Mouse (Mus musculus) ES-E14 (cell line): ENCODE results near the gene Wbp2. TPM values are rescaled to one million over a fixed set of nuclear protein-coding genes. Genes with fewer than 3 reads are reported as not detected.

Experiments used
- DNase-seq: peaks from one replicate; pipeline ENCODE4 v3.0.0-alpha.2; 2013; ENCODE audit warnings: low read depth, low spot score
- H3K27ac ChIP-seq: 2 replicates; pipeline ENCODE4 v1.5.1; 2012; ENCODE audit warnings: low read depth, mild to moderate bottlenecking, low read length, moderate library complexity, mixed read lengths; ENCODE audit not compliant: poor library complexity, insufficient read depth, severe bottlenecking
- H3K36me3 ChIP-seq: 2 replicates; pipeline ENCODE4 v1.6.1; 2012; ENCODE audit warnings: mild to moderate bottlenecking, low read length, moderate library complexity, mixed read lengths; ENCODE audit not compliant: control insufficient read depth, poor library complexity, insufficient read depth, severe bottlenecking
- H3K4me1 ChIP-seq, 2 experiments: fragments of 150-350 bp in 1 of 2; sonication (generic) in 1 of 2; 2 replicates each; pipeline ENCODE4 v1.6.1; 2012; ENCODE audit warnings: low read length in 2 of 2, mild to moderate bottlenecking in 1 of 2, mixed read lengths in 1 of 2; ENCODE audit not compliant: control insufficient read depth in 2 of 2, insufficient read depth in 2 of 2, poor library complexity in 1 of 2
- H3K4me3 ChIP-seq, 2 experiments: fragments of 150-350 bp in 1 of 2; sonication (generic) in 1 of 2; 2 replicates each; pipeline ENCODE4 v1.5.1; 2012; ENCODE audit warnings: low read length in 2 of 2, low read depth in 1 of 2, mild to moderate bottlenecking in 1 of 2, mixed read lengths in 1 of 2; ENCODE audit not compliant: insufficient read depth in 1 of 2, poor library complexity in 1 of 2, severe bottlenecking in 1 of 2
- H3K9ac ChIP-seq: 2 replicates; pipeline ENCODE4 v1.6.1; 2012; ENCODE audit warnings: low read depth, mild to moderate bottlenecking, low read length, mixed read lengths; ENCODE audit not compliant: poor library complexity, insufficient read depth, severe bottlenecking
- H3K9me3 ChIP-seq: fragments of 150-350 bp; sonication (generic); 2 replicates; pipeline ENCODE4 v1.6.1; 2012; ENCODE audit warnings: low read depth, mild to moderate bottlenecking, low read length; ENCODE audit not compliant: control insufficient read depth, insufficient read depth
- CHD2 ChIP-seq: IDR thresholded peaks from 2 replicates; pipeline ENCODE4 v1.6.1; 2014; ENCODE audit warnings: mild to moderate bottlenecking, low read depth, low read length, inconsistent platforms
- HCFC1 ChIP-seq: IDR thresholded peaks from 2 replicates; pipeline ENCODE4 v1.6.1; 2012; ENCODE audit warnings: low read length, inconsistent platforms, borderline replicate concordance; ENCODE audit not compliant: insufficient read depth
- MAFK ChIP-seq: IDR thresholded peaks from 2 replicates; pipeline ENCODE4 v1.6.1; 2014; ENCODE audit warnings: mild to moderate bottlenecking, low read depth, low read length, inconsistent platforms; ENCODE audit not compliant: insufficient read depth
- ZC3H11A ChIP-seq: IDR thresholded peaks from 2 replicates; pipeline ENCODE4 v1.6.1; 2012; ENCODE audit warnings: low read depth, mild to moderate bottlenecking, inconsistent platforms, low read length, borderline replicate concordance
- ZNF384 ChIP-seq: IDR thresholded peaks from 2 replicates; pipeline ENCODE4 v1.6.1; 2012; ENCODE audit warnings: low read depth, low read length, inconsistent platforms
- in situ Hi-C, 2 experiments: fragments of 600-800 bp; cut with MboI; formaldehyde crosslinking; loops; one replicate each; pipeline ENCODE4 v1.15.1; 2025; ENCODE audit warnings: low sequenced_read_pairs in 2 of 2, inconsistent platforms in 1 of 2; ENCODE audit not compliant: unreplicated experiment in 2 of 2
- total RNA-seq: library from RNA; depleted of rRNA; stranded (reverse); fragments of 300-350 nt; gene quantifications from 2 replicates; pipeline ENCODE4 v1.2.3, GENCODE M21; 2012

The Wbp2 gene
- total RNA-seq, 1 experiment = 20.1 TPM

- H3K27ac ChIP-seq = peak overlapping the region; percentile 31; the same call in 1 of the 2 replicates
- peak overlapping the region; percentile 73 to 77 for H3K4me3 ChIP-seq
- peak; percentile 78 for DNase-seq
- H3K9ac ChIP-seq = peak overlapping the region; percentile 78
- H3K9me3 ChIP-seq = no peaks in the 10 kb centered on the region
- TF ChIP-seq CHD2 (no peak), ZC3H11A (0 out of 2 replicates have a peak, but pooled peaks have one; percentile 2)
- H3K4me1 ChIP-seq = peaks cover 4 to 9% of the 10 kb centered on the region in 2 experiments
- H3K36me3 ChIP-seq = peaks cover 10% of the 10 kb centered on the region
- in situ Hi-C loops = no loop called here
These were observed 667 bp upstream of the Wbp2 start for GRCm38 (mm10) chr11:116087194-116088130.

GRCm38 (mm10) chr11:116084166-116084565 lies 2.6 kb downstream of the Wbp2 start:
- no peak overlapping the region for H3K9ac ChIP-seq
- no peak overlapping the region for H3K4me3 ChIP-seq
- TF ChIP-seq ZNF384 = no peak
- no peak for TF ChIP-seq ZC3H11A
- TF ChIP-seq MAFK = no peak
- no peak for TF ChIP-seq HCFC1
- TF ChIP-seq CHD2 = no peak
- H3K4me1 ChIP-seq = peaks cover 4 to 28% of the 10 kb centered on the region in 2 experiments
- H3K9me3 ChIP-seq = no peaks in the 10 kb centered on the region
- DNase-seq = no peak
- peaks cover 32% of the 10 kb centered on the region for H3K36me3 ChIP-seq
- in situ Hi-C loops = no loop called here
- no peak overlapping the region for H3K27ac ChIP-seq

- Histone ChIP-seq H3K4me1 (peaks cover 8 to 32% of the 10 kb centered on the region in 2 experiments), H3K9ac (no peak overlapping the region), H3K36me3 (peaks cover 35% of the 10 kb centered on the region), H3K9me3 (no peaks in the 10 kb centered on the region), H3K4me3 (no peak overlapping the region), H3K27ac (no peak overlapping the region)
- no peak for DNase-seq
- TF ChIP-seq MAFK (no peak), ZNF384 (no peak), HCFC1 (no peak), CHD2 (no peak), ZC3H11A (no peak)
- in situ Hi-C loops = no loop called here
These were observed 3.6 kb downstream of the Wbp2 start for GRCm38 (mm10) chr11:116083096-116083672.

- no peak overlapping the region for H3K4me3 ChIP-seq
- H3K36me3 ChIP-seq = peaks cover 35% of the 10 kb centered on the region
- in situ Hi-C loops = no loop called here
These were observed 5.7 kb downstream of the Wbp2 start for GRCm38 (mm10) chr11:116081081-116081480.

More at GRCm38 (mm10) chr11:116081081-116081480, 5.7 kb downstream of the Wbp2 start:
- TF ChIP-seq CHD2 (no peak), MAFK (no peak), ZNF384 (no peak), HCFC1 (no peak), ZC3H11A (no peak)
- Histone ChIP-seq H3K9me3 (no peaks in the 10 kb centered on the region), H3K9ac (no peak overlapping the region), H3K27ac (no peak overlapping the region), H3K4me1 (peaks cover 8 to 43% of the 10 kb centered on the region in 2 experiments)
- no peak for DNase-seq
